Mouse (Mus musculus) hindbrain, embryonic 13.5 days (tissue): ENCODE measurements at regions not wholly inside any gene's neighbourhood (a gene's known extent, or its start where the extent isn't known, plus 50 kb on each side); places are given as distances from the start of the nearest gene placed in this dataset.

Source experiments
- ATAC-seq: fragments of 200-750 bp; cut with Nextera tagmentation; 2 replicates; pipeline ENCODE4 v1.8.0; 2017; ENCODE audit warnings: moderate TSS enrichment; ENCODE audit not compliant: low FRiP score
- H3K27ac ChIP-seq: fragments of 300-500 bp; sonication (generic); 2 replicates; pipeline ENCODE4 v1.5.1; 2015; ENCODE audit warnings: inconsistent platforms, mild to moderate bottlenecking, moderate library complexity
- H3K27me3 ChIP-seq: fragments of 300-500 bp; sonication (generic); 2 replicates; pipeline ENCODE4 v1.6.1; 2015; ENCODE audit warnings: mild to moderate bottlenecking, inconsistent platforms
- H3K36me3 ChIP-seq: fragments of 300-500 bp; sonication (generic); 2 replicates; pipeline ENCODE4 v1.6.1; 2015; ENCODE audit warnings: mild to moderate bottlenecking, inconsistent platforms
- H3K4me1 ChIP-seq: fragments of 300-500 bp; sonication (generic); replicated peaks from 2 replicates; pipeline ENCODE4 v1.6.1; 2015; ENCODE audit warnings: inconsistent platforms
- H3K4me2 ChIP-seq: fragments of 300-500 bp; sonication (generic); 2 replicates; pipeline ENCODE4 v1.6.1; 2015; ENCODE audit warnings: inconsistent platforms, mild to moderate bottlenecking, moderate library complexity
- H3K4me3 ChIP-seq: fragments of 300-500 bp; sonication (generic); 2 replicates; pipeline ENCODE4 v1.5.1; 2015; ENCODE audit warnings: mild to moderate bottlenecking, inconsistent platforms
- H3K9ac ChIP-seq: fragments of 300-500 bp; sonication (generic); 2 replicates; pipeline ENCODE4 v1.6.1; 2015; ENCODE audit warnings: mild to moderate bottlenecking, inconsistent platforms
- H3K9me3 ChIP-seq: fragments of 300-500 bp; sonication (generic); 2 replicates; pipeline ENCODE4 v1.6.1; 2016; ENCODE audit warnings: inconsistent platforms
- WGBS: fragments of 180-500 bp; shearing (Covaris S2); methylation state at CpG from one replicate; pipeline ENCODE4 v1.1.7; 2015; 5-methylcytosine and 5-hydroxymethylcytosine counted together

DNA sequence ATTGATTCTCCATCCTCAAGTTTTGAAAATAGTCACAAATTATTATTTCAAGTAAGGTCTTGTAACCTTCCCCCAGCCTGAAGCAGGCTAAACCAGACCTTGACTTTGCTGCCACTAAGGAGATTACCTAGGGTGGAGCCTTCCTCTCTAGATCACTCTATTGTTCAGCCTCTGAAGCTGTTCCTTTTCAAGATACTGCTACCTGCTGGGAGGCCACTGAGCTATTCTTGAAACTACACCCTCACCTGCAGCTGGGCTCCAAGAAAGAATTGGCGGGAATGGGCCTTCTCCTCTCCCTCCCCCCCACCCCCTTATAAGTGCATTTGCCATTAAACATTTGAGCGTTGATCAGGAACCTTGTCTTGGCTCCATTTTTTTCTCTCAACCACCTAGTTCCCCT, 534.2 kb upstream of the Dmac1 start:
- no peak for ATAC-seq
- 48% methylated on average over 2 of the region's 2 CpGs for WGBS
- H3K9ac ChIP-seq: no peak overlapping the region
- no peaks in the 10 kb centered on the region for H3K27me3 ChIP-seq
- no peaks in the 10 kb centered on the region for H3K4me1 ChIP-seq
- H3K36me3 ChIP-seq: no peaks in the 10 kb centered on the region
- no peak overlapping the region for H3K4me3 ChIP-seq
- H3K27ac ChIP-seq: no peak overlapping the region
- no peaks in the 10 kb centered on the region for H3K9me3 ChIP-seq
- no peak overlapping the region for H3K4me2 ChIP-seq

DNA sequence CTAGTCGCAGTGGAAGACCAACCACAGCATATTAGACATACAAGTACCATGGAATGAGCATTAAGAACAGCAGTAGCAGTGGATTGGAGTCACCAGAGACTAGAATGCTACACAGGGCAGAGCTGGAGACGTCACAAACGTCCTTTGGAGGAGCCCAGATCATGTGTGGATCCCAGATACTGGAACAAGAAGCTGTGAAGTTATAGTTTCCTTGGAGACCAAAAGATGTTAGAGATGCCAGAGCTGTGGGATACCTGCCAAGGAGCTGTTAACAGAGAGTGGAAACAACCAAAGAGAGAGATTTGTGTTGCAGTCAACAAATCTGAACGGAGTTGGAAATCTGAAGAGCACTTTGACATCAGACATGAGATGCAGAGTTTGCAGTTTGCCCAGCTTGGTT, 523.8 kb upstream of the Dmac1 start:
- 85% methylated on average over 4 of the region's 4 CpGs for WGBS
- no peak for ATAC-seq

DNA sequence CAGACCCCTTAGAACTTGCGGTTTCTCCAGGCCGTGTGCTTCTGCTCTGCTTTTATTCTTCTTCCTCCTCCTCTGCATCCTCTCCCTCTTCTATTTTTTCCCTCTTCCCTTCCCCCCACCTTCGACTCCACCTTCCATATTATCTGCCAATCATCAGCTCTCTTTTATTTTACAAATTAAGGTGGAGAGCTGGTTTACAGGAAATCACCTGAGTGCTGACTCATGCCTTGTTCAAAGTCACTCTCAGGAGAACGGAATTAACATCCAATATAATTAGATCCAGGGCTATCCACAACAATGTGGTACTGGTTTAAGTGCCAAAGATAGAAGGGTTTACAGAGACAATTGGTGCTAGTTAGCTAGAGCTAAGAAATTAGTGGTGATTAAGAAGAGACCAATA, 523.1 kb upstream of the Dmac1 start:
- Histone ChIP-seq H3K36me3 (no peaks in the 10 kb centered on the region), H3K4me3 (no peak overlapping the region), H3K9me3 (no peaks in the 10 kb centered on the region), H3K27ac (no peak overlapping the region), H3K9ac (no peak overlapping the region), H3K4me1 (no peaks in the 10 kb centered on the region), H3K4me2 (no peak overlapping the region), H3K27me3 (no peaks in the 10 kb centered on the region)
- no peak for ATAC-seq
- 91% methylated on average over 4 of the region's 4 CpGs for WGBS

More for the DNA sequence above, 523.8 kb upstream of the Dmac1 start:
- no peaks in the 10 kb centered on the region for H3K9me3 ChIP-seq
- H3K27me3 ChIP-seq: no peaks in the 10 kb centered on the region
- no peak overlapping the region for H3K9ac ChIP-seq
- H3K4me3 ChIP-seq: no peak overlapping the region
- H3K4me1 ChIP-seq: no peaks in the 10 kb centered on the region
- no peak overlapping the region for H3K4me2 ChIP-seq
- no peak overlapping the region for H3K27ac ChIP-seq
- H3K36me3 ChIP-seq: no peaks in the 10 kb centered on the region

DNA sequence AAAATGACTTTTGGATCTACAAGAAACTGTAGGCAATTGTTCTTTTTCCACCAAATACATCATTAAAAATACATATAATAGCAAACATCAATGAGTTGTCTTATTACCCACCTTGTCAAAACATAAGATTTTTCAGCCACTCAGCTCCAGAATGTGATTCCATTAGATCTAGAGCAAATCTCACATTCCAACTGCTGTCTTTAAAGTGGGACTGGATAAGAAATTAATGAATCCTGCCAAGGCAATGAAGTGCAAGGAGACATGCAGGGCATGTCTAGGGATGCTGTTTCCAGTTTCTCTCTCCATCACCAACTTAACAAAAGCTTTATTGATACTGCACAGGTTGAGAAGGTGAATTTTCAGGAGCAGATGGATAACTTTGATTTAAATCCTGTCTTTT, 513.7 kb upstream of the Dmac1 start:
- Histone ChIP-seq H3K9me3 (no peaks in the 10 kb centered on the region), H3K4me3 (no peak overlapping the region), H3K4me1 (no peaks in the 10 kb centered on the region), H3K4me2 (no peak overlapping the region), H3K36me3 (no peaks in the 10 kb centered on the region), H3K27ac (no peak overlapping the region), H3K9ac (no peak overlapping the region), H3K27me3 (no peaks in the 10 kb centered on the region)
- ATAC-seq: no peak

DNA sequence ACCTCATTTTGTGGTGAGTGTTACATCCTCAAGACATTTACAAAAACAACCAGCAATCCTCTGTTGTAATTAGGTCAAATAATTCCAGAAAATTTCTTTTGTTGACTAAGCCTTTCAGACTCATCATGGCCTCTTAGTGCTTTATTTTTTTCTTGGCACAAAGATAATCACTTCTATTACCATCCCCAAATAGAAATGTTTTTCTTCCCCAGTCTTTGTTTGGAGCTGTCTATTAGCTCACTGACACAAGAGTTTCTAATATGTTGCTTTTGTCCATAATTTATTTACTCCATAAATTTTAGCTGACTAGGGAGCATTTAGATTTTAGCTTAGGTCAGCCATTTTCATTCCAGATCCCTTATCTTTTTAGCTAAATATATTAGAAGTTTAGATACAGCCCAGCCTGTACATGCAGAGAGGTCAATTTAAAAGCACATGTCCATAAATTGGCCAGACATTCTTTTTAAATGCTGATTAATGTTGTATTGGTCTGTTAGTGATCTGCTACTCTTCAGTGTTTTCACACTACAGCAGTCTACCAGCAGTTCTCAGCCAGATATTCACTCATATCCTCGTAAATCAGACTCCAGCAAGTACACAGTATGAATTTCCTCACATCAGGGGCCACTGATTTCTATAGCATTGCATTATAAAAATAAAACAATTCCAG, 513.0 kb upstream of the Dmac1 start:
- Histone ChIP-seq H3K9ac (no peak overlapping the region), H3K4me3 (no peak overlapping the region), H3K4me1 (no peaks in the 10 kb centered on the region), H3K9me3 (no peaks in the 10 kb centered on the region), H3K36me3 (no peaks in the 10 kb centered on the region), H3K27ac (no peak overlapping the region), H3K4me2 (no peak overlapping the region), H3K27me3 (no peaks in the 10 kb centered on the region)
- ATAC-seq: no peak
- 86% methylated on average over 1 of the region's 1 CpGs for WGBS

DNA sequence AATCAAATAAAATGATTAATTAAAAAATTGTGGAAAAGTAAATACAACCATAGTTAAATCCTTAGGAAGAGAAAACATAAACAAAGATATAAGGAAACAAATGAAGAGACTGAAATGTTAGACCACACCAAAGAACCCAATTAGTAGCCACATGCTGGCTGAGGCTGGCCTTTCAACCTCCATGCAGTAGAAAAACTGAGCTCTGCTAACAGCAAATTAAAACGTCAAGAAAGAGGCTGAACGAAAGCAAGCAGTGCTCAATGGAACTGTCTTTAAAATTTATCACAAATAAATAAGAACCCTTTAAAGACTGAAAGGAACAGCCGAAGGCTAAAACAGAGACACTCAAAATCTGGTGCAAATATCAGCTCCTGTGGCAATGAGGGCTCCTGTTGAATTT, 509.3 kb upstream of the Dmac1 start:
- no peak for ATAC-seq
- H3K4me1 ChIP-seq: no peaks in the 10 kb centered on the region
- H3K36me3 ChIP-seq: no peaks in the 10 kb centered on the region
- H3K9me3 ChIP-seq: no peaks in the 10 kb centered on the region
- no peak overlapping the region for H3K4me2 ChIP-seq
- no peak overlapping the region for H3K9ac ChIP-seq
- H3K4me3 ChIP-seq: no peak overlapping the region
- H3K27ac ChIP-seq: no peak overlapping the region
- no peaks in the 10 kb centered on the region for H3K27me3 ChIP-seq
- 57% methylated on average over 3 of the region's 3 CpGs for WGBS

DNA sequence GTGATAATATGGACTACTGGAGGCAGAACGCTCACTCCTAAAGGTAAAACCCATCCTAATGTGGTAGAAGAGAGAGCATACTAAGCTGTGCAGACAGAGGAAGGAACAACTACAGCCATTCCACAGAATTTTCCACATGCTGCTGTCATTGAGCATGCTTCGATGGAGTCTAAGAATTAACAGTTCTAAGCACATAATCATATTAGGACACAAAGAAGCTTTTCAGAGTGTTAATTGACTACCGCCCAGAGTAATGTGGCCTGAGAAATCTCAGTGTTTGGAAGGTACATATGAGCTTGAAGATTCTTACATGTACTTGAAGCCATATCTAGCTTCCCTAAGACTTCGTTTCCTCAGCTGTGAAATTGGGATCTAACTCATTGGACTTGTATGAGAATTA, 508.3 kb upstream of the Dmac1 start:
- Histone ChIP-seq H3K9ac (no peak overlapping the region), H3K4me1 (no peaks in the 10 kb centered on the region), H3K4me2 (no peak overlapping the region), H3K27ac (no peak overlapping the region), H3K9me3 (no peaks in the 10 kb centered on the region), H3K27me3 (no peaks in the 10 kb centered on the region), H3K36me3 (no peaks in the 10 kb centered on the region), H3K4me3 (no peak overlapping the region)
- 86% methylated on average over 4 of the region's 4 CpGs for WGBS
- no peak for ATAC-seq

DNA sequence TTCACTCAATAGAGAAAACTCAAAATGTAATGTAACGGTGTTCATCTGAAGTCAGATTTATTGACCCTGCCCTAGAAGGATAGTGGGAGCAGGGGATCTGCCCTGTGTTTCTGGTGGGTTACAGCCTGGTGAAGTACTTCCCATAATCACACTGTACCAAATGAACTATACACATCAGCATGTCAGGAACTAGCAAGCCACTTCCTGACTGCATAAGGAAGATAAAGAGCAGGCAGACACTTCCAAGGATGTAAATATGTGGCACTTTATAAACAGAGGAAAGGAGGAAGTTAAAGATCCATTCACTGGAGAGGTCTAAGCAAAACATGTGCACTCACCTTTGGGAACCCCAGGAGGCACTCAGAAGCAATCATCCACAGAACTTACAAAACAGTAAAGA, 501.4 kb upstream of the Dmac1 start:
- H3K36me3 ChIP-seq: no peaks in the 10 kb centered on the region
- no peak for ATAC-seq
- H3K9ac ChIP-seq: no peak overlapping the region
- H3K4me1 ChIP-seq: no peaks in the 10 kb centered on the region
- no peak overlapping the region for H3K4me2 ChIP-seq
- no peaks in the 10 kb centered on the region for H3K9me3 ChIP-seq
- H3K27me3 ChIP-seq: no peaks in the 10 kb centered on the region
- 89% methylated on average over 1 of the region's 1 CpGs for WGBS
- H3K27ac ChIP-seq: no peak overlapping the region
- H3K4me3 ChIP-seq: no peak overlapping the region

DNA sequence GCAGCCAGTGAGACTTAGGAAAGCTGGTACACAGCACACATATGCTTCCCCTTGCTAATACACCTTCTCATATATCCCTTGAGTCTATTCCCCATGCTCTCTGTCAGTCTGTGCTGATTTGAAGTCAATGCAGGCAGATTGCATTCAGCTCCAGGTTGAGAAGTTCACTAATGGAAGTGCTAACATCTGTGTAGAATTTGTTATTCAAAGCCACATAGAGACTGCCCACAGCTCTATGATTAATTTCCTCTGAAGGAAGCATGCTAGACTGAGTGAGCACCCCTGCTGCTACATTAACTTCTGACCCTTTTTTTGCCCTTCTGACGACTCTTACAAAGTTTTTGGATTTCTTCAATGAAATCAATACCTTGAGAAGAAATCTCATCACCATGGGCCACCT, 486.0 kb upstream of the Dmac1 start:
- no peak overlapping the region for H3K27ac ChIP-seq
- WGBS: 18% methylated on average over 1 of the region's 1 CpGs
- no peak for ATAC-seq
- no peak overlapping the region for H3K4me3 ChIP-seq
- no peak overlapping the region for H3K9ac ChIP-seq
- H3K36me3 ChIP-seq: no peaks in the 10 kb centered on the region
- H3K4me2 ChIP-seq: no peak overlapping the region
- no peaks in the 10 kb centered on the region for H3K9me3 ChIP-seq
- no peaks in the 10 kb centered on the region for H3K4me1 ChIP-seq
- no peaks in the 10 kb centered on the region for H3K27me3 ChIP-seq

DNA sequence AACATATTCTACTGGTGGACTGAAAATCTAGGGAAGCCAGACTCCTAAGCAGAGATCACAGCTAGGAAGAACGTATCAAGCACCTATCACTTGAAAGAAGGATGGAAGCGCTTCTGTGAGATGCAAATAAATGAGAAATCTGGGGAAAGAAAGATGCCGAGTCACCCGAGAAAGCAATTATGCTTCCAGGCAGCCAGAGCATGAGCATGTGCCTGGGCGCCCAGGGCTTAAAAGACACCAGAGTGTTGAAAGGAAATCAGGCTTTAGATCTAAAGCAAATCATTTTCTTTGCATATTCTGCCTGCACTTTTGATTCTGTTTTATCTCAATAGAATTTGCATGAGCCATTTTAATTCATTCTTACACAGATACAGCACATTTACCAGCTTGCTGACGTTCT, 466.5 kb upstream of the Dmac1 start:
- H3K4me2 ChIP-seq: no peak overlapping the region
- no peak for ATAC-seq
- no peaks in the 10 kb centered on the region for H3K27me3 ChIP-seq
- no peaks in the 10 kb centered on the region for H3K4me1 ChIP-seq
- no peak overlapping the region for H3K4me3 ChIP-seq
- H3K9ac ChIP-seq: no peak overlapping the region
- no peaks in the 10 kb centered on the region for H3K36me3 ChIP-seq
- WGBS: 59% methylated on average over 6 of the region's 6 CpGs
- H3K27ac ChIP-seq: no peak overlapping the region
- H3K9me3 ChIP-seq: no peaks in the 10 kb centered on the region

DNA sequence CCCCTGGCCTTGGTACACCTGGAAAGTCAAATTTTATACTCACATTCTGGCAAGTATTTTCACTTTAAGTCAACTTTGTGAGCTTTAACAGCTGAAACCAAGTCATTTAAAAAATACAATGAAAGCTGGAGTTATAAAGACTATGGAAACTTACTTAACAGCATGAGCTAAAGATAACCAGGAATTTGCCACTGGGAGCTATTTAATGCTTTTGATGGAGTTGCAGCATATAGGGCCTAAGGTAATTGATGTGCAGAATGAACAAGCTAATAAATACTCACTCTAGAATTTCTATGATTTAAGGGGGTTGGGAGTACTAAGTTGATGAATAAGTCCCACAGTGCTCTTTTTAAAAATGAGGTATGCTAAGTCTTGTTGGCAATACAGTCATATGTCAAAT, 463.5 kb upstream of the Dmac1 start:
- H3K27ac ChIP-seq: no peak overlapping the region
- no peaks in the 10 kb centered on the region for H3K9me3 ChIP-seq
- H3K36me3 ChIP-seq: no peaks in the 10 kb centered on the region
- no peak overlapping the region for H3K4me2 ChIP-seq
- H3K9ac ChIP-seq: no peak overlapping the region
- ATAC-seq: no peak
- no peaks in the 10 kb centered on the region for H3K4me1 ChIP-seq
- no peak overlapping the region for H3K4me3 ChIP-seq
- no peaks in the 10 kb centered on the region for H3K27me3 ChIP-seq

DNA sequence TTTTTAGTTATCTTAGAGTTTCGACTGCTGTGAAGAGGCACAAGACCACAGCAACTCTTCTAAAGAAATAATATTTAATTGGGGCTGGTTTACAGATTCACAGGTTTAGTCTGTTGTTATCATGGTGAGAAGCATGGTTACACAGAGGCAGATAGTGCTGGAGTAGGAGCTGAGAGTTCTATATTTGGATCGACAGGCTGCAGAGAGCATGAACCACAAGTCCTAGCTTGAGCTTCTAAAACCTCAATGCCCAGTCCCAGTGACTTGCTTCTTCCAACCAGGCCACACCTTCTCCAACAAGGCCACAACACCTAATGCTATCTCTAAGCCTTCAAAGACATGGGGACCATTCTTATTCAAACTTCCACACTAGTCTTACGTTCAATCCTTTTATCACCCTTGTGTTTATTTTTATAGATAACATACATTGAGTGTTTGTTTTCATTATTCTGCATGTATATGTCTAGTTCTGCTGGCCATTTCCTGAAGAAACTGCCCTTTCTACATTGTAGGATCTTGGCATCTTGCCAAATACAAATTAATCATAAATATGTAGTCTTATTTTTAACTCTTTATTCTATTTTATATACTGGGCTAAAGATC, 452.8 kb upstream of the Dmac1 start:
- Histone ChIP-seq H3K4me3 (no peak overlapping the region), H3K4me2 (no peak overlapping the region), H3K4me1 (no peaks in the 10 kb centered on the region), H3K9ac (no peak overlapping the region), H3K36me3 (no peaks in the 10 kb centered on the region), H3K27me3 (no peaks in the 10 kb centered on the region), H3K9me3 (no peaks in the 10 kb centered on the region), H3K27ac (no peak overlapping the region)
- ATAC-seq: no peak
- WGBS: 89% methylated on average over 3 of the region's 3 CpGs

DNA sequence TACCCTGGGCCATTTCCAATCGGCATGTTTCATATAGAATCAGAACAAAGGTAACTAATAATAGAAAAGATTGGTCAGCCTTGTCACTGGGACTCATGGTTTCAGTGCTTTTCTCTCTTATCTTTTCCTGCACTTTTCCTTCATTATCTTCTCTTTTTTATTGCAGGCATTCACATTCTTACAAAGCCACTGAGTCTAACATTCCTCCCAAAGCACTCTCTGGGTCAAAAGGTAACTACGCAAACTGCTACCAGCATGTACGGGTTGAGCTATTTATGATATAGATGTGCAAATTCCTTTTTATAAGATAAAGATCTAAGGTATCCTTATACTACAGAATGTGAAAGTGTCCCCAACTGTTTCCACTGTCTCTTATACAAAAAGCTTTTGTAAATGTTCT, 436.5 kb upstream of the Dmac1 start:
- Histone ChIP-seq H3K9me3 (no peaks in the 10 kb centered on the region), H3K27ac (no peak overlapping the region), H3K9ac (no peak overlapping the region), H3K4me3 (no peak overlapping the region), H3K36me3 (no peaks in the 10 kb centered on the region), H3K27me3 (no peaks in the 10 kb centered on the region), H3K4me1 (no peaks in the 10 kb centered on the region), H3K4me2 (no peak overlapping the region)
- 91% methylated on average over 3 of the region's 3 CpGs for WGBS
- no peak for ATAC-seq
